Mouse (Mus musculus): ENCODE data around the gene Papolg. TPM values are rescaled to one million over a fixed set of nuclear protein-coding genes. Genes with fewer than 3 reads are reported as not detected.
A peak's percentile ranks its signal among the peaks of the same experiment; 100 is the strongest.

The Papolg gene
- polyA plus RNA-seq, 1 experiment = 3.2 TPM

DNA sequence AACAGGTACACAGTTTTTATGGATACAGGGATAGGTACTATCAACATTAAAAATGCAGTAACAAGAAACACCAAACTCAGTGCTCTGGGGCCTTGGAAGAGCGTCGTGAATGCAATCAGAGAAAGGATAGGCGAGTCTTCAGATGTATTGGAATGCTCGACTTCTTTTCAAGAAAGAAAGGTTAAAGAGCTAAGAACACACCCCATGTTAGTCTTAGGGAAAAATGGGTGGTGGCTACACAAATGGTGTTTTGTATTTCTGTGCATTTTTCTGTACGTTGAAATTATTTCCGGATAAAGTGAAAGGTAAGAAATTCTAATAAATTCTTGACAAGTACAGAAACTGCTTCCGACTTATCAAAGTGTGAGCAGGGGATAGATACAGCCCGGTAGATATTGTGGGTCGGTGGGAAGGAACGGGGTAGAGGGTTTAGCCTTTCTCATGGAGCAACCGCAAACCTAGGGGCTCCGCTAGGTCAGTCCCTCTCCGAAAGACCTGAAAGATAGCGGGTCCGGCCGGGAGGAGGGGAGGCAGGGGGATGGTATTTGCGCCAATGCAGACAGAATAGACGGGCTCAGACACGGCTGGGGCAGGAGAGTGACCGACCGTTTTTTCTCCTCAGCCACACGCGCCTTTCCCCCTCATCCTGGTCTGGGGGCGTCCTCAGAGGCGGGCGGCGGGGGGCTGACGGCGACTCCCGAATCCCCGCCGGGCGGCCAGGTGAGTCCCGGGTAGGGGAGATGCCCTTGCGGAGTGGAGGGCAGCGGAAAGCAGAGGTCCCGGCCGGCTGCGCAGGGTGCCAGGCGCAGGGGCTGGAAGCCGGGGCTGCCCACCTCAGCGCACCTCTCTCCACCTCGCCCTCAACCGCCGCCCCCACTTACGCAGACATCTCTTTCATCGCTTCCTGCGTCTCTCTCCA is 653 bp downstream of the Papolg start:
- Histone ChIP-seq H3K79me2 (ENCODE audit: control insufficient read depth, insufficient read depth) (peaks cover 19% of the 10 kb centered on the region), H3K36me3 (ENCODE audit: control insufficient read depth, insufficient read depth) (peaks cover 4% of the 10 kb centered on the region), H3ac (ENCODE audit: control insufficient read depth, insufficient read length) (peak overlapping the region; percentile 36), H3K4me3 (peak overlapping the region; percentile 90), H3K27me3 (ENCODE audit: control insufficient read depth, insufficient read depth, insufficient read length) (no peaks in the 10 kb centered on the region), H3K4me2 (ENCODE audit: low read depth) (peak overlapping the region; percentile 84)
- TF ChIP-seq POLR2A (IDR thresholded peaks at IDR 0.05; ENCODE audit: insufficient read length, low read depth) (no peak), MAX (IDR thresholded peaks at IDR 0.05; ENCODE audit: low read depth) (no peak), CEBPB (IDR thresholded peaks at IDR 0.05; ENCODE audit: insufficient read depth, poor library complexity, severe bottlenecking) (no peak), TCF3 (IDR thresholded peaks at IDR 0.05; ENCODE audit: insufficient read length, low read depth) (no peak), POLR2AphosphoS2 (IDR thresholded peaks at IDR 0.05; ENCODE audit: insufficient read length, low read depth) (no peak), REST (IDR thresholded peaks at IDR 0.05; ENCODE audit: insufficient read depth, insufficient read length) (no peak), MYOG (IDR thresholded peaks at IDR 0.05; ENCODE audit: control insufficient read depth in 1 of 3, insufficient read depth in 1 of 3, insufficient read length in 2 of 3, low read depth in 2 of 3) (no peak), USF1 (IDR thresholded peaks at IDR 0.05; ENCODE audit: low read depth) (no peak), SRF (IDR thresholded peaks at IDR 0.05; ENCODE audit: control insufficient read depth, insufficient read length, low read depth) (no peak), TCF12 (IDR thresholded peaks at IDR 0.05; ENCODE audit: insufficient read depth, poor library complexity, severe bottlenecking) (no peak), E2F4 (IDR thresholded peaks at IDR 0.05; ENCODE audit: insufficient read depth) (no peak), MYOD1 (IDR thresholded peaks at IDR 0.05; ENCODE audit: control insufficient read depth in 1 of 3, insufficient read length in 2 of 3, low read depth in 2 of 3) (no peak)

DNA sequence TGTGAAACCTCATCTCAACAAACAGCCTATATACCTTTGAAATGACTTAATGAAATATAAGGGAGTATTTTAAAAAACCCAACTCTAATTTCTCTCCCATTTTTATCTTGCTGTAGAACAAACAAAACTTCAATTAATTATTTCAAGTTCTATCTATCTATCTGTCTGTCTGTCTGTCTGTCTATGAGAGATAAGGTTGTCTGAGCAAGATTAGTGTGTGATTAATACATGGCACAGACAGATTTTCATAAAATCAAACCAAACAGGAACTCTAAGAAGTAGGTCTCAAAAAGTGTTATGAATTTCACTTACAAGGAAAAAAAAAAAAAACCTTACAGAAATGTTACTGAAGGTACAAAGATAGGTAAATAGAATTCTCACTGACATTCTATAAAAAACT is 1.5 kb downstream of the Papolg start:
- no peak for TF ChIP-seq TCF3 (IDR thresholded peaks at IDR 0.05; ENCODE audit: insufficient read length, low read depth)
- no peak for TF ChIP-seq MAX (IDR thresholded peaks at IDR 0.05; ENCODE audit: low read depth)
- no peak for TF ChIP-seq TCF12 (IDR thresholded peaks at IDR 0.05; ENCODE audit: insufficient read depth, poor library complexity, severe bottlenecking)
- no peak for TF ChIP-seq REST (IDR thresholded peaks at IDR 0.05; ENCODE audit: insufficient read depth, insufficient read length)
- no peak for TF ChIP-seq USF1 (IDR thresholded peaks at IDR 0.05; ENCODE audit: low read depth)
- no peak for TF ChIP-seq MYOD1 (IDR thresholded peaks at IDR 0.05; ENCODE audit: control insufficient read depth in 1 of 3, insufficient read length in 2 of 3, low read depth in 2 of 3)
- TF ChIP-seq POLR2AphosphoS2 (IDR thresholded peaks at IDR 0.05; ENCODE audit: insufficient read length, low read depth) = no peak
- TF ChIP-seq E2F4 (IDR thresholded peaks at IDR 0.05; ENCODE audit: insufficient read depth) = no peak
- TF ChIP-seq MYOG (IDR thresholded peaks at IDR 0.05; ENCODE audit: control insufficient read depth in 1 of 3, insufficient read depth in 1 of 3, insufficient read length in 2 of 3, low read depth in 2 of 3) = no peak
- no peak for TF ChIP-seq SRF (IDR thresholded peaks at IDR 0.05; ENCODE audit: control insufficient read depth, insufficient read length, low read depth)
- TF ChIP-seq CEBPB (IDR thresholded peaks at IDR 0.05; ENCODE audit: insufficient read depth, poor library complexity, severe bottlenecking) = no peak
- TF ChIP-seq POLR2A (IDR thresholded peaks at IDR 0.05; ENCODE audit: insufficient read length, low read depth) = no peak
- H3K4me2 ChIP-seq (ENCODE audit: low read depth) = peak overlapping the region; percentile 84
- H3K27me3 ChIP-seq (ENCODE audit: control insufficient read depth, insufficient read depth, insufficient read length) = no peaks in the 10 kb centered on the region
- peak overlapping the region; percentile 90 for H3K4me3 ChIP-seq
- H3K36me3 ChIP-seq (ENCODE audit: control insufficient read depth, insufficient read depth) = peaks cover 13% of the 10 kb centered on the region
- H3K79me2 ChIP-seq (ENCODE audit: control insufficient read depth, insufficient read depth) = peaks cover 19% of the 10 kb centered on the region
- H3ac ChIP-seq (ENCODE audit: control insufficient read depth, insufficient read length) = no peak overlapping the region

DNA sequence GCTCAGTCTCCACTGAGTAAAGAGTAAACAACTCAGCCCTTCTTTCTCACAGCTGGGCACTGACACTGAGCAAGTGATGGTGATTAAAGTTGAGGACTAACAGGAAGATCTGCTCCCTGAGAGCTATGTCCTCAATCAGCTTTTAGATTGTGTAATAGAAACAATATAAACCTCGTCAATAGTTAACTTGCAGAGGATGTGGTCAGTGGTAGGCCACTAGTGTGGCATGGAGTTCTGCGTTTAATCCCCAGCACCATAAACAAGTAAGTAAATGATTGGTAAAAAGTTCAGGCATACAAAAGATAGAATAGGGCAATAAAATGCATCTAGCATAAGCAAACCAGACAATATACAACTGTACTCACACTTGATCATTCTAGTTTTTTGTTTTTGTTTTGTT is 30.7 kb downstream of the Papolg start:
- Histone ChIP-seq H3K27me3 (ENCODE audit: control insufficient read depth, insufficient read depth, insufficient read length) (no peaks in the 10 kb centered on the region), H3K36me3 (ENCODE audit: control insufficient read depth, insufficient read depth) (peaks cover 71% of the 10 kb centered on the region), H3K4me3 (no peak overlapping the region), H3K79me2 (ENCODE audit: control insufficient read depth, insufficient read depth) (no peaks in the 10 kb centered on the region), H3K4me2 (ENCODE audit: low read depth) (no peak overlapping the region), H3ac (ENCODE audit: control insufficient read depth, insufficient read length) (no peak overlapping the region)
- TF ChIP-seq TCF3 (IDR thresholded peaks at IDR 0.05; ENCODE audit: insufficient read length, low read depth) (no peak), REST (IDR thresholded peaks at IDR 0.05; ENCODE audit: insufficient read depth, insufficient read length) (no peak), E2F4 (IDR thresholded peaks at IDR 0.05; ENCODE audit: insufficient read depth) (no peak), USF1 (IDR thresholded peaks at IDR 0.05; ENCODE audit: low read depth) (no peak), TCF12 (IDR thresholded peaks at IDR 0.05; ENCODE audit: insufficient read depth, poor library complexity, severe bottlenecking) (no peak), MAX (IDR thresholded peaks at IDR 0.05; ENCODE audit: low read depth) (no peak), MYOD1 (IDR thresholded peaks at IDR 0.05; ENCODE audit: control insufficient read depth in 1 of 3, insufficient read length in 2 of 3, low read depth in 2 of 3) (no peak), SRF (IDR thresholded peaks at IDR 0.05; ENCODE audit: control insufficient read depth, insufficient read length, low read depth) (no peak), POLR2AphosphoS2 (IDR thresholded peaks at IDR 0.05; ENCODE audit: insufficient read length, low read depth) (no peak)

DNA sequence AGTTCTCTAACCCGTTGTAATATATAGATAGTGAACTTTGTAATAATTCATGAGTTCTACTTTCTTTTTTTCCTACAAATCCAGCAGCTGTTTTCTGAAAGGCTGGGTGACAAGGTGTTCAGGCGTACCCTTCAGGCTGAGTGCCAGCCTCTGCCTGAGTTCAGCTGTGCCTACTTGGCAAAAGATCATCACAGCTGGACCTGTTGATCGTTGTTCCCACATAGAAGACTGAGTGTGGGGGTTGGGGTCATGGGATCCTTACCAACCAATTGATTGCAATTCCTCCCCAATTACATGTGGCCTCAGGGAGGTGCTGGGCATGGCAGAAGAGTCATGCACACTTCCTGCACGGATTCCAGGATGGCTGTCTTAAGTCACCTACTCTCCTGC is 38.3 kb downstream of the Papolg start:
- Histone ChIP-seq H3K79me2 (ENCODE audit: control insufficient read depth, insufficient read depth) (no peaks in the 10 kb centered on the region), H3K36me3 (ENCODE audit: control insufficient read depth, insufficient read depth) (peaks cover 30% of the 10 kb centered on the region), H3K4me3 (no peak overlapping the region), H3K27me3 (ENCODE audit: control insufficient read depth, insufficient read depth, insufficient read length) (no peaks in the 10 kb centered on the region), H3ac (ENCODE audit: control insufficient read depth, insufficient read length) (no peak overlapping the region), H3K4me2 (ENCODE audit: low read depth) (no peak overlapping the region)
- TF ChIP-seq POLR2A (IDR thresholded peaks at IDR 0.05; ENCODE audit: insufficient read length, low read depth) = no peak
- no peak for TF ChIP-seq USF1 (IDR thresholded peaks at IDR 0.05; ENCODE audit: low read depth)
- TF ChIP-seq MAX (IDR thresholded peaks at IDR 0.05; ENCODE audit: low read depth) = no peak
- no peak for TF ChIP-seq MYOD1 (IDR thresholded peaks at IDR 0.05; ENCODE audit: control insufficient read depth in 1 of 3, insufficient read length in 2 of 3, low read depth in 2 of 3)
- no peak for TF ChIP-seq E2F4 (IDR thresholded peaks at IDR 0.05; ENCODE audit: insufficient read depth)
- TF ChIP-seq REST (IDR thresholded peaks at IDR 0.05; ENCODE audit: insufficient read depth, insufficient read length) = no peak
- TF ChIP-seq SRF (IDR thresholded peaks at IDR 0.05; ENCODE audit: control insufficient read depth, insufficient read length, low read depth) = no peak
- TF ChIP-seq TCF12 (IDR thresholded peaks at IDR 0.05; ENCODE audit: insufficient read depth, poor library complexity, severe bottlenecking) = no peak
- no peak for TF ChIP-seq POLR2AphosphoS2 (IDR thresholded peaks at IDR 0.05; ENCODE audit: insufficient read length, low read depth)
- TF ChIP-seq CEBPB (IDR thresholded peaks at IDR 0.05; ENCODE audit: insufficient read depth, poor library complexity, severe bottlenecking) = no peak

All from myocyte (in vitro differentiated cells).